Mouse (Mus musculus): Measurements from ENCODE around the gene Pla1a. TPM values are rescaled to one million over a fixed set of nuclear protein-coding genes. Genes with fewer than 3 reads are reported as not detected.

The Pla1a gene
- polyA plus RNA-seq, 1 experiment from 2014 or later, result 0.81 TPM

DNA sequence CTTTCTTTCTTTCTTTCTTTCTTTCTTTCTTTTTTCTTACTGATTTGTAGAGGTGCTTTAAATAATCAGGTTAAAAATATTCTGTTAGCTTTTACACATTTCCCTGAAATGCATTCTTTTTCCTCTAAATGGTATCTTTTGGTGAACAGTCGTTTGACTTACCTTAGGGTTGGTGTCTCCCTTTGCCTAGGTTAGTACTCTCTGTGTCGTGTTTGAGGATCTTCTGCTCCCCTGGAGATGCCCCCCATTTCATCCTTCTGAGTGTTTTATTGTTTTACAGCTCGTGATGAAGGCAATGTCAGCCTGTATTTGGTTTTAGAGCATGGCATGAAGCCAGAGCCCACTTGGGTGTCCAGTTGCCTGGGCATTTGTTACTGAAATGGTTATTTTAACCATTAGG, 53.5 kb downstream of the Pla1a start:
- H3K27ac ChIP-seq (ENCODE audit: low read depth), result no peak overlapping the region
- no peaks in the 10 kb centered on the region for H3K36me3 ChIP-seq (ENCODE audit: control insufficient read depth, insufficient read depth, low read length)
- H3K4me1 ChIP-seq (replicated peaks; ENCODE audit: control insufficient read depth, insufficient read depth, low read length), result peaks cover 7% of the 10 kb centered on the region
- H3K27me3 ChIP-seq (replicated peaks; ENCODE audit: control insufficient read depth, insufficient read depth, low read length), result no peaks in the 10 kb centered on the region
- WGBS, result 36% methylated on average over 3 of the region's 3 CpGs
- DNase-seq (ENCODE audit: low spot score) (no peak), ATAC-seq (replicated peaks; ENCODE audit: low FRiP score, low TSS enrichment, low read depth) (no peak)
- no peaks in the 10 kb centered on the region for H3K9me3 ChIP-seq (ENCODE audit: control insufficient read depth, low read length)
- H3K4me3 ChIP-seq (ENCODE audit: low read depth, low read length), result no peak overlapping the region
- no peak overlapping the region for H3K4me2 ChIP-seq (ENCODE audit: low read length)
- H3K9ac ChIP-seq (ENCODE audit: low read length), result no peak overlapping the region

DNA sequence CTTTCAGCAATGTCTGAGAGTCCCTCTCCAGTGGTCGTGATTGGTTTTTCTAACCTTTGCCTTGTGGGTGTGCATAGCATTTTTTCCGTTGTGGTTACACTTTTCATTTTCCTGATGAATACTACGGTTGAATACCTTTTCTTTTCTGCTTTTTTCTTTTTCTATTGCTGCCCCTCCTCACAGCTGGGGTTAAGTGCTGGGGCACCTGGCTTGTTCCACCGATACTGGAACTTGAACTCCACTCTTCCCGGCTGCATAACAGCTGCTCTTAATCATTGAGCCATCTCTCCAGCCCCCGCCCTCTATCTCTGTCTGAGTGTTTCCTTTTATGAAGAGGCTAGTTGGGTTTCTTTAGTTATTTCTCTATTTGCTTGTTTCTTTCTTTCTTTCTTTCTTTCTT, 53.9 kb downstream of the Pla1a start:
- Histone ChIP-seq H3K27ac (ENCODE audit: low read depth) (no peak overlapping the region), H3K9ac (ENCODE audit: low read length) (no peak overlapping the region), H3K4me3 (ENCODE audit: low read depth, low read length) (no peak overlapping the region), H3K27me3 (replicated peaks; ENCODE audit: control insufficient read depth, insufficient read depth, low read length) (no peaks in the 10 kb centered on the region), H3K9me3 (ENCODE audit: control insufficient read depth, low read length) (no peaks in the 10 kb centered on the region), H3K4me1 (replicated peaks; ENCODE audit: control insufficient read depth, insufficient read depth, low read length) (peaks cover 7% of the 10 kb centered on the region), H3K36me3 (ENCODE audit: control insufficient read depth, insufficient read depth, low read length) (no peaks in the 10 kb centered on the region), H3K4me2 (ENCODE audit: low read length) (no peak overlapping the region)
- no peak for ATAC-seq (replicated peaks; ENCODE audit: low FRiP score, low TSS enrichment, low read depth)
- DNase-seq (ENCODE audit: low spot score), result no peak
- 36% methylated on average over 6 of the region's 6 CpGs for WGBS

DNA sequence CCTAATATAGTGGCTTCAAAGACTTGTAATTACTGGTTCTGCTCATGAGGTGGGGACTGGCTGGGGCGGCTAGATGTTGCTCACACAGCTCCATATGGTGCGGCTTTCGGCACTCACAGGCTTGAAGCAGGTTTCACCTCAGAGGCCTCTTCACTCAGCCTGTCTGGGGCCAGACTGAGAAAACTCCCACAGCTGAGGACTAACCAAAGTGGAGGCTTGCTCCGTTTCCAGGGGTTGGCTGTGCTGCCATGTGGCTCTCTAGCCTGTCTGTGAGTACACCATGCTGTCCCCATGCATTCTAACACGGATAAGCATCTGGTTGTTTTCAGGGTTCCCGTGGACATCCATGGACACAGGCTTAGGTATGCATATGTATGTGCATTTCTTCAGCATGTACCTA, 54.4 kb downstream of the Pla1a start:
- Histone ChIP-seq H3K27me3 (replicated peaks; ENCODE audit: control insufficient read depth, insufficient read depth, low read length) (no peaks in the 10 kb centered on the region), H3K36me3 (ENCODE audit: control insufficient read depth, insufficient read depth, low read length) (no peaks in the 10 kb centered on the region), H3K4me2 (ENCODE audit: low read length) (no peak overlapping the region), H3K27ac (ENCODE audit: low read depth) (no peak overlapping the region), H3K4me1 (replicated peaks; ENCODE audit: control insufficient read depth, insufficient read depth, low read length) (peaks cover 7% of the 10 kb centered on the region), H3K9ac (ENCODE audit: low read length) (no peak overlapping the region), H3K4me3 (ENCODE audit: low read depth, low read length) (no peak overlapping the region), H3K9me3 (ENCODE audit: control insufficient read depth, low read length) (no peaks in the 10 kb centered on the region)
- WGBS, result 80% methylated on average over 6 of the region's 6 CpGs
- no peak for DNase-seq (ENCODE audit: low spot score)
- ATAC-seq (replicated peaks; ENCODE audit: low FRiP score, low TSS enrichment, low read depth), result no peak

DNA sequence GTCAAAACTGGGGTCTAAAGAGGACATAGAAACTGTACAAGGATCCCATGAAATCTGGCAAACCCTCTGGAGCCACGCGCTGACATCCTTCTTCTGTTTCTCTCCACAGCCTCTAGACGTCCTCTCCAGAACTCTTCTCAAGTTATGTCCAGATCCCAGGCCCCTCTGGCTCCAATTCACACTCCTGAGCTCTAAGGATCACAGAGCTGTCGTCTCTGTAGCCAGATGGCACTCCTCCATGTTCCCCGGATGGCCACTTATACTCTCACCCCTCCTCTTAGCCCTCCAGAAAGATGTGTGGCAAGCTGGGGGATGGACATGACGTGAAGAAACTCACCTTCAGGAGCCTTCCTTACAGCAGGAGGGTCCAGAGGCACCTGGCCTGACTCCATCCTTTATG, 55.4 kb downstream of the Pla1a start:
- H3K27me3 ChIP-seq (replicated peaks; ENCODE audit: control insufficient read depth, insufficient read depth, low read length), result no peaks in the 10 kb centered on the region
- H3K9me3 ChIP-seq (ENCODE audit: control insufficient read depth, low read length), result no peaks in the 10 kb centered on the region
- ATAC-seq (replicated peaks; ENCODE audit: low FRiP score, low TSS enrichment, low read depth) (no peak), DNase-seq (ENCODE audit: low spot score) (no peak)
- no peak overlapping the region for H3K27ac ChIP-seq (ENCODE audit: low read depth)
- no peak overlapping the region for H3K4me2 ChIP-seq (ENCODE audit: low read length)
- WGBS, result 82% methylated on average over 6 of the region's 6 CpGs
- H3K4me1 ChIP-seq (replicated peaks; ENCODE audit: control insufficient read depth, insufficient read depth, low read length), result peaks cover 7% of the 10 kb centered on the region
- H3K36me3 ChIP-seq (ENCODE audit: control insufficient read depth, insufficient read depth, low read length), result no peaks in the 10 kb centered on the region
- H3K9ac ChIP-seq (ENCODE audit: low read length), result no peak overlapping the region
- H3K4me3 ChIP-seq (ENCODE audit: low read depth, low read length), result no peak overlapping the region

DNA sequence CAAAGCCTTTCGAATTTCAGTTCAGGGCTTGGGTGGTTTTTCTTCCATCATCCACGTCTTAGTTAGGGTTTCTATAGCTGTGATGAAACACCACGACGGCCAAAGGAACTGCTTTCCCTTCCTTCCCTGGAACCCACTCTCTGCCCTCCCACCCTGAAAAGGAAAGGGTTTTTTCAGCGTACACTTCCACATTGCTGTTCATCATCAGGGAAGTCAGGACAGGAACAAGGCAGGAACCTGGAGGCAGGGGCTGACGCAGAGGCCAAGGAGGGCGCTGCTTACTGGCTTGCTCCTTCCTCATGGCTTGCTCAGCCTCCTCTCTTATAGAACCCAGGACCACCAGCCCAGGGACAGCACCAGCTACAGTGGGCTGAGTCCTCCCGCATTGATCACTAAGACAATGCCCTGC, 56.1 kb downstream of the Pla1a start:
- 48% methylated on average over 8 of the region's 8 CpGs for WGBS

DNA sequence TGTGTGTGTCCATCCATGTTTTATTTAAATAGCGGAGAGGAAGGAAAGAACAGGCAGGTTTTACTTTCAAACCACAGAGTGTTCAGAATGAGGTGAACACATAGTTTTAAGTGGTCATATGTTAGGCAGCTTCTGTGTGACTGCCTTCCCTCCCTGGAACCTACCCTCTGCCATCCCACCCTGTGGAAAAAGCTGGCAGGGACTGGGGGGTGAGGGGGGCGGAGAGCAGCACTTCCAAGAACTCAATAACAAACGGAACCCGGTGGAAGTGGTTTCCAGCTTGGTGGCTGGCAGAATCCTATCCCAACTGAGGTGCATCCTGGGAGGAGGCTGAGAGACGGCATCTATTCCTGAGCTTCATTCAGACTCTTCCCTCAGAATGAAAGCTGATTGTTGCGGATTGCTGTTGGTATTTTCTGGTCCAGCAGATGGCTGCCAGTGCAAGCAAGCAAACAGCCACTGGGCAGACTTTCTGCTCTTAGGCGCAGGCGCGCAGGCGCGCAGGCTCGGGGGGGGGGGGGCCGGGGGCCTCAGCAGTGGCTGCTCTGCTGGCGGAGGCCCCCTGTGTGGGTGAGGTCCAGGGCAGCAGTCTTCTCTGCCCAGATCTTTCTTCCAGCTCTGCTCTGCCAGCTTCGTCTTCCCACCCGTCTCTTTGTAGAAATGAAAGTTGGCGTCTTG, 56.6 kb downstream of the Pla1a start:
- WGBS, result 35% methylated on average over 17 of the region's 17 CpGs
- DNase-seq (ENCODE audit: low spot score) (peak; percentile 60), ATAC-seq (replicated peaks; ENCODE audit: low FRiP score, low TSS enrichment, low read depth) (peak; percentile 74)
- Histone ChIP-seq H3K9ac (ENCODE audit: low read length) (no peak overlapping the region; the same call in 1 of the 2 replicates), H3K4me1 (replicated peaks; ENCODE audit: control insufficient read depth, insufficient read depth, low read length) (peaks cover 7% of the 10 kb centered on the region), H3K4me2 (ENCODE audit: low read length) (peak overlapping the region; percentile 47), H3K27ac (ENCODE audit: low read depth) (peak overlapping the region; percentile 35; the same call in 1 of the 2 replicates), H3K27me3 (replicated peaks; ENCODE audit: control insufficient read depth, insufficient read depth, low read length) (no peaks in the 10 kb centered on the region), H3K9me3 (ENCODE audit: control insufficient read depth, low read length) (no peaks in the 10 kb centered on the region), H3K36me3 (ENCODE audit: control insufficient read depth, insufficient read depth, low read length) (no peaks in the 10 kb centered on the region), H3K4me3 (ENCODE audit: low read depth, low read length) (peak overlapping the region; percentile 14)

More for the DNA sequence above, 56.1 kb downstream of the Pla1a start:
- H3K9me3 ChIP-seq (ENCODE audit: control insufficient read depth, low read length), result no peaks in the 10 kb centered on the region
- peak overlapping the region; percentile 47 for H3K4me2 ChIP-seq (ENCODE audit: low read length)
- DNase-seq (ENCODE audit: low spot score), result no peak
- peak overlapping the region; percentile 14 for H3K4me3 ChIP-seq (ENCODE audit: low read depth, low read length)
- peaks cover 7% of the 10 kb centered on the region for H3K4me1 ChIP-seq (replicated peaks; ENCODE audit: control insufficient read depth, insufficient read depth, low read length)
- no peaks in the 10 kb centered on the region for H3K36me3 ChIP-seq (ENCODE audit: control insufficient read depth, insufficient read depth, low read length)
- H3K27ac ChIP-seq (ENCODE audit: low read depth), result peak overlapping the region; percentile 35; the same call in 1 of the 2 replicates
- no peaks in the 10 kb centered on the region for H3K27me3 ChIP-seq (replicated peaks; ENCODE audit: control insufficient read depth, insufficient read depth, low read length)
- peak; percentile 45 for ATAC-seq (replicated peaks; ENCODE audit: low FRiP score, low TSS enrichment, low read depth)
- no peak overlapping the region; the same call in 1 of the 2 replicates for H3K9ac ChIP-seq (ENCODE audit: low read length)

DNA sequence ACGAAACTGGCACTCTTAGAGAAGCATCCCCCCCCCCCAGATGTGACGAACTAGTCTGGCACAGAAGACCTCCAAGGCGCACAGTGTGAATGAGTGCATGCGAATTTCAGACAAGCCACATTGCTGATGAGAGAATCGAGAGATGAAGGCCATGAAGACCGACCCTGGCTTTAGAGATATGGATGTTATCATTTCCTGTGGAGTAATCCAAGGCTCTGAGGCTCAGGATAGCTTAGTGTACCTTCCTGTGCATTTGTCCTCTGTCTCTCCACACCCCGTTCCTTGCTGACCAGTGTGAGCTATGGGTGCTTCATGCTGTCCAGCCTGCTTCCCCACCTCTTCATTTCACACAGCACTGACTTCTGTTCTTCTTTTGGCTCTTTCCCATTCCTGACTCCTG, 57.8 kb downstream of the Pla1a start:
- DNase-seq (ENCODE audit: low spot score) (no peak), ATAC-seq (replicated peaks; ENCODE audit: low FRiP score, low TSS enrichment, low read depth) (no peak)
- no peak overlapping the region for H3K27ac ChIP-seq (ENCODE audit: low read depth)

DNA sequence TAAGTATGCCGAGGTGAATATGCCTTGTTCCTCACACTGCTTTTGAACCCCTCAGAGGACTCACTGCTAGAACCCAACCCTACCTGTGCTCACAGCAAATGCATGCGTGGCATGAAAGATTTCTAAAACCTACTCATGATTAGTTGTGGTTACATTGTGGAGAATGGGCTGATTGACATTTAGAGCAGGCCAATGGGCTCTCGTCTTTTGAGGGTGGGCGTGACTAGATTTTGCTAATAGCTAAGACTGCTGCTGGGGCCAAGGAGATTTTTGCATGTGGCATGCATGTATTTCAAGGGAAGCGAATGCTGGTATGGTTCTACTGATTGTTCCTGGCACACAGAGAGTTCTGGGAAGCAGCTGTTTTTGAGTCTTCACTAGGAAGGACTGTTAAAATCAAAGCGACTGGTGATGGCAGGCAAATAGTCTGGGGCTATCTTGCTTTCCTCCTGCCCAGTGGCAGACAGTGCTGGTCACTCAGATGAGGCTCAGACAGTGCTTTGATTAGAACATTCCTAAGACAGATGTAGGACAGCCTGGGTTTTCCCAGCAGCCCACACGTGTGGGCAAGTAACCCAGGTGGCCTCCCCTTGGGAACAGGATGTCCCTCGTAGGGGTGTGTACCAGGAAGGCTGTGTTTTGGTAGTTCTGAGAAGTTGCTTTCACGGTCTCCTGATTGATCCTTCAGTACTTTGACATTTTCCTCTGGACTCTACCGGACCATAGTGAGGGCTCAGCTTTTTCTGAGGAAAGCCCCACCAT, 58.4 kb downstream of the Pla1a start:
- WGBS, result 81% methylated on average over 10 of the region's 10 CpGs

More for the DNA sequence above, 57.8 kb downstream of the Pla1a start:
- Histone ChIP-seq H3K36me3 (ENCODE audit: control insufficient read depth, insufficient read depth, low read length) (no peaks in the 10 kb centered on the region), H3K4me1 (replicated peaks; ENCODE audit: control insufficient read depth, insufficient read depth, low read length) (peaks cover 7% of the 10 kb centered on the region), H3K9ac (ENCODE audit: low read length) (no peak overlapping the region), H3K4me2 (ENCODE audit: low read length) (no peak overlapping the region), H3K4me3 (ENCODE audit: low read depth, low read length) (no peak overlapping the region), H3K9me3 (ENCODE audit: control insufficient read depth, low read length) (no peaks in the 10 kb centered on the region), H3K27me3 (replicated peaks; ENCODE audit: control insufficient read depth, insufficient read depth, low read length) (no peaks in the 10 kb centered on the region)
- WGBS, result 85% methylated on average over 7 of the region's 7 CpGs

More for the DNA sequence above, 58.4 kb downstream of the Pla1a start:
- H3K27me3 ChIP-seq (replicated peaks; ENCODE audit: control insufficient read depth, insufficient read depth, low read length), result no peaks in the 10 kb centered on the region
- no peak overlapping the region for H3K4me2 ChIP-seq (ENCODE audit: low read length)
- peaks cover 7% of the 10 kb centered on the region for H3K4me1 ChIP-seq (replicated peaks; ENCODE audit: control insufficient read depth, insufficient read depth, low read length)
- no peak overlapping the region for H3K4me3 ChIP-seq (ENCODE audit: low read depth, low read length)
- DNase-seq (ENCODE audit: low spot score) (no peak), ATAC-seq (replicated peaks; ENCODE audit: low FRiP score, low TSS enrichment, low read depth) (no peak)
- H3K9ac ChIP-seq (ENCODE audit: low read length), result no peak overlapping the region
- no peaks in the 10 kb centered on the region for H3K36me3 ChIP-seq (ENCODE audit: control insufficient read depth, insufficient read depth, low read length)
- H3K27ac ChIP-seq (ENCODE audit: low read depth), result no peak overlapping the region
- H3K9me3 ChIP-seq (ENCODE audit: control insufficient read depth, low read length), result no peaks in the 10 kb centered on the region

Measured in intestine, embryonic 14.5 days (tissue).